Mouse (Mus musculus) heart, postnatal 10 days (tissue): ENCODE results near the gene Fen1. TPM values are rescaled to one million over a fixed set of nuclear protein-coding genes. Genes with fewer than 3 reads are reported as not detected.
"Not testable (repeated sequence)": the region's sequence is repeated elsewhere in the genome, so short reads cannot be mapped to it uniquely, and the experiment has no call there.

ENCODE experiments used
- DNase-seq, 2 experiments: peaks; one replicate each; pipeline ENCODE4 v3.0.0; 2021
- intact Hi-C: fragments of 180-260 bp; cut with DNase I; formaldehyde crosslinking; loops from one replicate; pipeline ENCODE4 v1.15.1; 2025
- total RNA-seq, 2 experiments: library from RNA; stranded (reverse); gene quantifications; 2 replicates each; pipeline ENCODE4 v1.2.3; 2021

The Fen1 gene
- total RNA-seq, 2 experiments from 2014 or later: 12.3 to 14.4 TPM

DNA sequence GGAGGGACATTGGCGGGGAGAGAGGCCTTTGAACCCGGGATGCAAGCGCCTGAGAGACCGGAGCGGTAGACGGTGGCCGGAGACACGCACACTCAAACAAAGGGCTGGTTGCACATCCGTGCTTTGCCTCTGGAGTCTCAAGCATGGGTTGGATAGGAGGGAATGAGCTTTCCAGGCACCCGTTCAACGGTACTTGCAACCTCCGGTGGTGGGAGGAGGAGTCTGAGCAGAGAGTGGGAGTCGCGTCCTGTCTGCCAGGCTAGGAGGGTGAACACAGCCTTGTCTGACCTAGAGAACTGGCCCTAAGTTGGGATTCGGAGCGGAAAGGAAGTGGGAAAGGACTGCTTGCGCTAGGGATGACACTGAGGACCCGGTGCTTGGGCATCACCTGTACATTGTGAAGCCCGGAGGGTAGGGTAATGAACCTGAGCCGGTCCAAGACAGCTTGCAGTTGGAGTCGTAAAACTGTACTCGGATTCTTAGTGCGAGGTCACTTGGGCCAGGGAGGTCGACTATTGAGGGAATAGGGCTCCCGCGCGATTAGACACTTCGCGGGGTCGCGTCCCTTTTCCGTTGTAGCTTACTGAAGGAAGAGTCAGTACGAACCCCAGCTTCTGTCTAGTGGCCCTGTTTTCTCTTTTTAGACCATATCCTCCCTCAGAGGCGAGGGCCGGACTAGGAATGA, 20.5 kb downstream of the Fen1 start:
- peak; percentile 80 to 82 for DNase-seq
- intact Hi-C loops: loop anchor here (2.0 to 5.0 kb wide), 2 partner anchors 83 to 146 kb away; partner anchors contain the start of gene Fads2

DNA sequence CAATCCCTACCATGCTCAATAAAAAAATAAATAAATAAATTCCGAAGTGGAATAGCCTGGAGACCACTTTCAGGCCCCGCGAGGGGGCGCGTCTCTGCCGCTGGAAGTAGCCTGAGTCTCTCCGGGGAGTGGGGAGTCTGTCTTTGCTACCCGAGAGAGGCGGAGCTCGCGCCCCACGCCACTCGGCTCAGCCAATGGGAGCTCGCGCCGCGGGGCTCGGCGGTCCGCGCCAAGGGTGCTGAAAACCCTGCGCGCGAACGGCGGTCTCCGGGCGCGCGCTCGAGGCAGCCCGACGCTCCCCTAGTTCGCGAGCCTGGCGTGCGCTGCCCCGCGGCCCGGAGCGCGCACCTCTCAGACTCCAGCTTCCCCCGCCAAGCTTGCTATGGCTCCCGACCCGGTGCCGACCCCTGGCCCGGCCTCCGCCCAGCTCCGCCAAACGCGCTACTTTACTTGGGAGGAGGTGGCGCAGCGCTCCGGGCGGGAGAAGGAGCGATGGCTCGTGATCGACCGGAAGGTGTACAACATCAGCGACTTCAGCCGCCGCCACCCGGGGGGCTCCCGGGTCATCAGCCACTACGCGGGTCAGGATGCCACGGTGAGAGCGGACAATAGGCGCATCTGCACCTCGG, 21.2 kb downstream of the Fen1 start, which contains the start of gene Fads1:
Gene Fads1, plus strand, starts transcription at position 219 of the 629 bp plus-strand sequence.
- peak; percentile 94 to 95 for DNase-seq
- intact Hi-C loops: loop anchor here (2.0 to 5.0 kb wide), 2 partner anchors 82 to 145 kb away; partner anchors contain the start of gene Fads2

DNA sequence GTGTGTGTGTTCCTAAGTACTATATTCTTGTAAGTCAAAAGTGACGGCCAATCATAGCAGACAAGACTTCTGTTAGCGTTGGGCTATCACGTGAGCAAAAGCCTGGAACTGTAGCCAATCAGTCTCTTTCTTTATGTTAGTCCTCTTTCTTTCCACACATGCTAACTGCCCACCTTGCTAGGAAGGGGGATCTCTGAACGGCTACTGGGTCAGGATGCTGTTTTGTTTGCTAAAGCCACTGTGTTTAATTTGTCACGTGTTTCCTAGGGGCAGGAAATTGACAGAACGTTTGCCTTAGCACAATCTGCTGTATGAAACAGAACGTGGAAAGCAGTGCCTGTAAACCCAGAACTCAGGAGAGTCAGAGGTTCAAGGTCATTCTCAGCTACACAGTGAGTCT, 21.8 kb downstream of the Fen1 start:
- intact Hi-C loops: loop anchor here (2.0 to 5.0 kb wide), 2 partner anchors 81 to 145 kb away; partner anchors contain the start of gene Fads2
- no peak for DNase-seq

DNA sequence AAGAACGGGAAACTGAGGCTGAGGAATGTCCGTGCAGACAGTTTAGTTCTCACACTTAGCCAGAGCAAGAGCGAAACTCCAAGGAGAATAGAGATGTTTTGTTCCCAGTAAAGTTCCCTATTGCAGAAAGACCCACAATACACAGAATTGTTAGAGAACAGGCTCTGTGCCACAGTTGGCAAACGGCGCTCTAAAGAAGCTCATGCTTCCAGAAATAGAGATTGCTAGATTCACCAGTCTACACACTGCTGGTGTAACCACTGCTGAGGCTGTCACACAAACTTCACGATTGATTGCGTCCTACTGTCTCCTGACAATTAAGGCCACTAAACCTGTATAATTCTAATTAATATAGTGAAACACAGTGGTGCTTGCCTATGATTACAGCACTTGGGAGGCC, 22.7 kb downstream of the Fen1 start:
- peak; percentile 31 to 38 for DNase-seq
- intact Hi-C loops: loop anchor here (5.0 kb wide), 1 partner anchor 144 kb away; no protein-coding TSS in a partner anchor

GRCm38 (mm10) chr19:10176941-10177372, 27.0 kb downstream of the Fen1 start:
- peak; percentile 29 to 55 for DNase-seq
- intact Hi-C loops: no loop called here

DNA sequence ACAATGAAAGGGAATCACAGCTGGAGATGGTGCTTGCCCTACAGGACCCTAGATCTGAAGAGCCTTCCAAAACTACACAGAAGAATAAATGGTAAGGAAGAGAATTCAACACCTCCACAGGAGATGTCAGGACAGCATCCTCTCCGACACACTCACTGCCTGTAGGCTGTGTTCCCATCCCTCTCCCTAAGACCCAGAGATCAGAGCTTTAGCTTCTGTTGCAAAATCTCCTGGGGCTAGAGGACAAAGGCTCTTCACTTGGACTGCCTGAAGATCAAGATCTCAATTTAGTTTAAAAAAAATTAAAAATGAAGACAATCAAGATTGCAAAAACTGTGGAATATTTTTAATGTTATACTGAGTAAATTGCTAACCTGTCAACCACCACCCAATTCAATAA, 27.5 kb downstream of the Fen1 start:
- intact Hi-C loops: no loop called here

DNA sequence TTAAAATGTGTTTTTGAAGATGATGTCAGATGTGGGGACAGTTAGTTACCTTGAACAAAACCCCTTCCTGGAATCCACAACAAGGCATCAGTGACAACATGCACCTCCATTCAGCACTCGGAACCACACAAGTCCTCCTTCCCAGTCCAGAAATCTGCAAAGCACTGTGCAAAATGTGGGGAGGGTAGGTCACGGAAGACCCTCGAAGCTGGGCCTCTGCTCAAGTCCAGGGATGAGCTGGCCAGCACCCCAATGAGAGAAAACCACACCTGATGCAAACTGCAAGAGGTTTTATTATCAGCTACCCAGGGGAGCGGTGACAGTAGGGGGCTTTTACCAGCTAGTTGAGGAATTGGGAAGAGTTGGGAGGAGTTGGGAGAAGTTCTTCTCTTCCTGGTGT, 29.0 kb downstream of the Fen1 start:
- no peak for DNase-seq
- intact Hi-C loops: no loop called here

More for the DNA sequence above, 27.5 kb downstream of the Fen1 start:
- DNase-seq: no peak

DNA sequence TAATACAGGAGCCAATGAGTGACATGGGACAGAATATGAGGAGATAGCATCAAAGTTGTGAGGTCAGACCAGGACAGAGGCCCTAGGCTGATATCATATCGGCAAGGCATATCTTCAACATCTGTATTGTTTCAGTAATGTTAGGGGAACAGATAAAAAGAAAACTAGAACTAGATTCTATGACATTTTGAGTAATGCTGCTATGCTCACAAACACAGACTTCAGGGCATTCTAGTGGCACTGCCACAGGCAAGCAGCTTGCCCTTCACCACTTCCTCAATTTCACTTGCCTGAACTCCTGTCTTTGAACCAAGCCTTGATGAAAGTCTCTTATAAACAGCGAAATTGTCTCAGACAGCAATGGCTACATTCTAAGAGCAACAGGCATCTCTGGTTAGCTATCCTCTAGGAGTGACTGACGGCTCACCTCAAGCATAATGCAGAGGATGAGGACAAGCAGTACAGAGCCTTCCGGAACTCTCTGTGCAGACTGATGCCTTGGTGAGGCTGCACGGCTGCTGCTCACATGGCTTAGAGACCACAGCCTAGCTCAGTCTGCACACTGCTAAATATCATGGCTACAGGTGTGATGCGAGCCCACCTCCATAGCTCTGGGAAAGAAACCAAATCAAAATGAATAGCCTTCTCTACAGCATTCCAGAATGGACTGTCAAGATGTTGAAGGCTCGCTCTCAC, 30.0 kb downstream of the Fen1 start:
- DNase-seq: no peak
- intact Hi-C loops: no loop called here

GRCm38 (mm10) chr19:10173116-10173718, 30.8 kb downstream of the Fen1 start:
- intact Hi-C loops: no loop called here

DNA sequence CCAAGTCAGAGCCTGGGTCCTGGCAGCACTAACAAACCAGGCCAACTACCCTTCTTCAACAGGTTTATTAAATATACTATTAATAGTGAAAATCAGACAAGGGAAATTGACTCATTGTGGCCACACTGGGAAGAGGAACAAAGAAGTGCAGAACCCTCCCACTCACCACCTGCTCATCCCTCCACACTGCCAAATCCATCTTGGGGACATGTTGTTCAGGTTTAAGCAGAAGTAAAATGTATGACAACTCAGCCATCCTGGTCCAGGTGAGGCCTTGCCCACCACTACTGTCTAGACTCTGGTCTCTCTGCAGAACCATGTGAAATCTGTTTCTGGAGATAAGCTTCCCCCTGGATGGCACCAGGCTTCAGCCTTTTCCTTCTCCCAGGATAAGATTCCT, 32.1 kb downstream of the Fen1 start:
- intact Hi-C loops: no loop called here
- no peak for DNase-seq

More at GRCm38 (mm10) chr19:10173116-10173718, 30.8 kb downstream of the Fen1 start:
- no peak for DNase-seq

DNA sequence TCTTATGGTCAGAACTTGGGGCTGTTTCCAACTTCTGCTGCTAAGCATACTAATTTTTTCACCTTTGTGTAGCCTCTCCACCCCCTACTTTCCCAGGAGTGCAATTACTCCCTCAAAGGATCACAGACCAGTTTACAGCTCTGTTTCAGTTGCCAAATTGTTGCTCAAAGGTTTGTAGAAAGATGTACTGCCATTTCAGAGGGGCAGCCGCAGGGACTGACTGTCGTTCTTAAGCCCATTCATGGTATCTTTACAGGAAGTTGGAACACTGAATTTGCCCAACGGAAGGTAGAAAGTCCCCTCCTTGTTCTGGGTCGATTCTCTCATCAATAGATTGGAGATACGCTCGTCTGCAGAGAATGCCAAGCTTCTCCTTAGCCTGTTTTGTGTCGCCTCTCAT, 32.6 kb downstream of the Fen1 start:
- intact Hi-C loops: no loop called here
- DNase-seq: no peak

GRCm38 (mm10) chr19:10170466-10170865, 33.5 kb downstream of the Fen1 start:
- no peak for DNase-seq
- intact Hi-C loops: no loop called here

DNA sequence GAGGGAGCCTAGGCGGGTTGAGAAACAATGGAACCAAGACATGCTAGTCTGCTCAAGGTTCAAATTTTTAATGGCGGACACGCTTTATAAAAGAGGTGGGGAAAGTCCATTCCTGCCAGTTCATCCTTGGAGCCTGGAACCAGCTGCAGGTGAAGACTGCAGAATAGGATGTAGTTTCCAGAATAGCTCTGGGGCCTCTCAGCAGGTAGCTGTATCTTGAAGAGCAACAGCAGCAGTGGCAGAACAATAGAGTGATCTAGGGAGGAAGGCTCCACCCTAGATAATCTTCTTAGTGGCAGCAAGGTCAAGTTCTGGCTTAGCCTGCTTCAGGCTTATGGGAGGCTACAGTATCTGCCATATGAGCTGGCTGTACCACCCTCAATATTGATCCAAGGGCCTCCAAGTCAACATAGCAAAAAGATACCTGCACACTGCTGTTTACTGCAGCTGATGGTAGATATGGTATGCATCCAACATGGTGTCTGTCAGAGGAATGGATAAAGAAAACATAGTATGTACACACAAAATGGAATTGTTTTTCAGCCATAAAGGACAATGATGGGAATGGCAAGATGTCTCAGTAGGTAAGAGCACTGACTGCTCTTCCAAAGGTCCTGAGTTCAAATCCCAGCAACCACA, 34.2 kb downstream of the Fen1 start:
- intact Hi-C loops, DNase-seq: not testable (repeated sequence)

GRCm38 (mm10) chr19:10169179-10169578, 34.8 kb downstream of the Fen1 start:
- intact Hi-C loops: no loop called here
- DNase-seq: no peak

DNA sequence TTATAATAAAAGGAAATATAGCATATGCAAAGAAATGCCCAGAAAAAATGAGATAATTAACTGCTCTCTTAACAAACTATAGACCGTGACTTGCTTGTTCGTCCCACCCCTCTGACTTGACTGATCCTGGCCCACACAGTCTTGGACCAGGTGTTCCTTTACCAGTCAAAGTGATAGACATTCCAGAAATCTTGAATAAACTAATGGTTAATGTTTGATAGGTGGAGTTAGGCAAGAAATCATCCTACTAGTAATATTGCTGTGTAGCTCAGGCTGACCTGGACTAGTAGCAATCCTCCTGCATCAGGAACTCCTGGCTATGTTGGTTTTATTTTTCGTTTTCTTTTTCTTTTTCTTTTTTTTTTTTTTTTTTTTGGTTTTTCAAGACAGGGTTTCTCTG, 35.5 kb downstream of the Fen1 start:
- no peak for DNase-seq
- intact Hi-C loops: no loop called here

GRCm38 (mm10) chr19:10167951-10168350, 36.0 kb downstream of the Fen1 start:
- no peak for DNase-seq
- intact Hi-C loops: no loop called here

- DNase-seq: no peak
- intact Hi-C loops: no loop called here
Measured at GRCm38 (mm10) chr19:10167112-10167511, 36.9 kb downstream of the Fen1 start.

DNA sequence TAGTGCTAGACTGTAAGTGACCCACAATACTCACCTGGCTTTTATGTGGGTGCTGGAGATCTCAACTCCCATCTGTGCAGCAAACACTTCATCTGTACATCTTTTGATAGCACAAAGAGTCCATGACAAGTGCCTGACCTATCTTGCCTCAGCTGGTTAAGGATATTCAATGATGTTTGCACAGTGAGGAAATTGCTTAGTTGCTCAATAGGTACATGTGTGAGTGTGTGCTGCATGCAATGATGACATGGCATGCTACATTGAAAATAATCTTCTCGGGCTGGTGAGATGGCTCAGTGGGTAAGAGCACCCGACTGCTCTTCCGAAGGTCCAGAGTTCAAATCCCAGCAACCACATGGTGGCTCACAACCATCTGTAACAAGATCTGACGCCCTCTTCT, 38.0 kb downstream of the Fen1 start:
- intact Hi-C loops, DNase-seq: not testable (repeated sequence)

DNA sequence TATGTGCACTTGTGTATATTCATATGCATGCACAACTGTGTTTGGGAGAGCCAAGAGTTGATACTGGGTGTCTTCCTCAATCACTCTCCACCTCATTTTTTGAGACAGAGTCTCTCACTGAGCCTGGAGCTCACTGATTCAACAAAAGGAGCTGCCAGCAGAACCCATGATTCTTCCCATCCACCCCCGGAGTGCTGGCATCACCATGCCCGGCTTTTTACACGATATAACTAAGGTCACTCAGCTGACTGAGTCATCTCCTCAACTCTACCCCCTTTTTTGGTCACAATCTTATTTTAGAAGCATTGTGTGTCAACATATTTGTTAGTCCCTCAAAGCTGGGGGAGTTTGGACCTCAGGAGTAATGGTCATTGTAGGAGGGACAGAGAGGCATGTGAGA, 40.1 kb downstream of the Fen1 start:
- intact Hi-C loops: no loop called here
- DNase-seq: no peak

- DNase-seq: no peak
- intact Hi-C loops: no loop called here
Measured at GRCm38 (mm10) chr19:10157725-10158124, 46.2 kb downstream of the Fen1 start.
